8 mouse cellular contexts compared by ENCODE assay signal in genomic region chr16:10541598-10541930, GRCm38 (mm10). TPM values are rescaled to one million over a fixed set of nuclear protein-coding genes. Genes with fewer than 3 reads are reported as not detected.
A peak's percentile ranks its signal among the peaks of the same experiment; 100 is the strongest.
DNase-seq lines count a peak whose midpoint lies in the region; ATAC-seq lines count a peak whose summit lies in the region.

No protein-coding gene starts in this region.

- intact Hi-C loops in heart, postnatal 36 days (cut with DNase I) = loop anchor here (10.0 kb wide), 1 partner anchor 713 kb away; the partner anchor contains the start of gene Gspt1

- peak overlapping the region; percentile 95 for H3K4me2 ChIP-seq in limb, embryonic 13.5 days (replicated peaks)

- peaks cover 11% of the 10 kb centered on the region; the same call in 1 of the 2 replicates for H3K36me3 ChIP-seq in embryonic facial prominence, embryonic 10.5 days (replicated peaks)
- peaks cover 7% of the 10 kb centered on the region; the same call in 1 of the 2 replicates for H3K36me3 ChIP-seq in limb, embryonic 13.5 days

- WGBS in embryonic facial prominence, embryonic 10.5 days = 41% methylated on average over 7 of the region's 7 CpGs
- WGBS in limb, embryonic 13.5 days = 27% methylated on average over 7 of the region's 7 CpGs

- peak overlapping the region; percentile 78 for H3K4me3 ChIP-seq in embryonic facial prominence, embryonic 10.5 days
- peak overlapping the region; percentile 93 for H3K4me3 ChIP-seq in limb, embryonic 13.5 days

- H3K27me3 ChIP-seq in embryonic facial prominence, embryonic 10.5 days (replicated peaks; ENCODE audit: low read depth, poor library complexity, severe bottlenecking) = no peaks in the 10 kb centered on the region
- no peaks in the 10 kb centered on the region for H3K27me3 ChIP-seq in limb, embryonic 13.5 days

- peak overlapping the region; percentile 94 for H3K9ac ChIP-seq in limb, embryonic 13.5 days

- H3K4me1 ChIP-seq in embryonic facial prominence, embryonic 10.5 days = peaks cover 55% of the 10 kb centered on the region
- peaks cover 59% of the 10 kb centered on the region for H3K4me1 ChIP-seq in limb, embryonic 13.5 days

- H3K27ac ChIP-seq in embryonic facial prominence, embryonic 10.5 days (replicated peaks) = no peak overlapping the region
- peak overlapping the region; percentile 48 for H3K27ac ChIP-seq in limb, embryonic 13.5 days

- DNase-seq in lung, adult 18-20 months = peak; percentile 30 to 52
- no peak for DNase-seq in lung, postnatal 25 days (ENCODE audit: low spot score)
- DNase-seq in embryonic facial prominence, embryonic 10.5 days (ENCODE audit: low spot score) = no peak
- peak; percentile 18 to 36 for DNase-seq in heart, postnatal 36 days
- DNase-seq in naive thymus-derived CD4-positive, alpha-beta T cell, adult 2 months (ENCODE audit: low read depth) = peak; percentile 59
- no peak for DNase-seq in layer of hippocampus, postnatal 14 days (ENCODE audit: low spot score in 2 of 2)
- no peak for DNase-seq in right cerebral cortex, postnatal 36 days (ENCODE audit: low spot score in 2 of 2)

- H3K9me3 ChIP-seq in embryonic facial prominence, embryonic 10.5 days = no peaks in the 10 kb centered on the region
- no peaks in the 10 kb centered on the region for H3K9me3 ChIP-seq in limb, embryonic 13.5 days

- no peak for ATAC-seq in limb, embryonic 13.5 days (ENCODE audit: low FRiP score, low read depth)

RNA-seq across cellular contexts. Expression of gene Dexi, which starts 1.3 kb away (rescaled TPM):
- 18.5 and 19.3 TPM in 2 replicates for polyA plus RNA-seq in embryonic facial prominence, embryonic 10.5 days (2016; fragmentation: Nextera tagmentation; extraction: Ambion mirVana)
- 10 to 100 TPM; 37.1 to 37.6 TPM for total RNA-seq in heart, postnatal 36 days (2021)
- 23.5 and 27.1 TPM in 2 replicates for polyA plus RNA-seq in limb, embryonic 13.5 days (2015; fragmentation: Nextera tagmentation; extraction: Ambion mirVana)
- 10 to 100 TPM; 45.7 to 46.9 TPM for total RNA-seq in layer of hippocampus, postnatal 14 days (2021)

RNA-seq across cellular contexts. Expression of gene Clec16a, which starts 3.6 kb away (rescaled TPM):
- polyA plus RNA-seq in embryonic facial prominence, embryonic 10.5 days (2016; fragmentation: Nextera tagmentation; extraction: Ambion mirVana) = 30.6 and 30.7 TPM in 2 replicates
- total RNA-seq in heart, postnatal 36 days (2021) = 10 to 100 TPM; 52.8 TPM
- polyA plus RNA-seq in limb, embryonic 13.5 days (2015; fragmentation: Nextera tagmentation; extraction: Ambion mirVana) = 38.2 and 42.1 TPM in 2 replicates
- 10 to 100 TPM; 72.6 to 77.5 TPM for total RNA-seq in layer of hippocampus, postnatal 14 days (2021)

Comparison
In these comparisons a context has a peak if more than half of its experiments do, and no peak if none do; other contexts are left out.
1. DNase-seq: peak in lung, adult 18-20 months (2 of 2), heart, postnatal 36 days (2 of 2) and naive thymus-derived CD4-positive, alpha-beta T cell, adult 2 months (single experiment); none in lung, postnatal 25 days (single experiment), embryonic facial prominence, embryonic 10.5 days (single experiment), layer of hippocampus, postnatal 14 days (0 of 2) and right cerebral cortex, postnatal 36 days (0 of 2).